ENCODE assay signal across 29 mouse cellular contexts in genomic region chr14:55198187-55198586, GRCm38 (mm10). TPM values are rescaled to one million over a fixed set of nuclear protein-coding genes. Genes with fewer than 3 reads are reported as not detected.
"Had no signal": no experiment of that assay in that cellular context is flagged by ENCODE, and none has a peak within 500 bp of the region (broad histone marks: within the 10 kb centered on the region; RNA-seq: fewer than 3 reads in every experiment).

No protein-coding gene starts in this region.

- H3K4me2 ChIP-seq: limb, embryonic 13.5 days; liver, embryonic 12.5 days; liver, embryonic 15.5 days; lung, embryonic 15.5 days; midbrain, embryonic 15.5 days; neural tube, embryonic 12.5 days; neural tube, embryonic 15.5 days had no signal

- H3K9me3 ChIP-seq: limb, embryonic 10.5 days; limb, embryonic 13.5 days; liver, embryonic 12.5 days; liver, embryonic 15.5 days; lung, embryonic 15.5 days; midbrain, embryonic 10.5 days; midbrain, embryonic 15.5 days; neural tube, embryonic 12.5 days; neural tube, embryonic 15.5 days had no signal

- DNase-seq: kidney, postnatal 25 days; layer of hippocampus, adult 9-11 months; liver; lung, adult 18-20 months; lung, postnatal 10 days; lung, postnatal 36 days; right cerebral cortex, adult 18-20 months; right cerebral cortex, postnatal 14 days; right cerebral cortex, postnatal 4 days; thymus, adult 2 months; thymus, postnatal 14 days; thymus, postnatal 4 days had no signal

- H3K4me3 ChIP-seq: layer of hippocampus, adult 2 months; limb, embryonic 10.5 days; limb, embryonic 13.5 days; liver, embryonic 12.5 days; liver, embryonic 15.5 days; lung, embryonic 15.5 days; megakaryocyte, embryonic 14.5 days; midbrain, embryonic 10.5 days; midbrain, embryonic 15.5 days; neural tube, embryonic 12.5 days; neural tube, embryonic 15.5 days had no signal

- H3K27ac ChIP-seq: kidney, postnatal 0 days; layer of hippocampus, adult 2 months; limb, embryonic 10.5 days; limb, embryonic 13.5 days; liver, embryonic 12.5 days; liver, embryonic 15.5 days; lung, embryonic 15.5 days; midbrain, embryonic 10.5 days; midbrain, embryonic 15.5 days; neural tube, embryonic 12.5 days; neural tube, embryonic 15.5 days; stomach, postnatal 0 days had no signal

- H3K36me3 ChIP-seq: limb, embryonic 10.5 days; limb, embryonic 13.5 days; liver, embryonic 12.5 days; liver, embryonic 15.5 days; lung, embryonic 15.5 days; midbrain, embryonic 10.5 days; midbrain, embryonic 15.5 days; neural tube, embryonic 12.5 days; neural tube, embryonic 15.5 days had no signal

- ATAC-seq: liver, embryonic 12.5 days; midbrain, embryonic 15.5 days had no signal

- H3K9ac ChIP-seq: limb, embryonic 13.5 days; liver, embryonic 12.5 days; liver, embryonic 15.5 days; lung, embryonic 15.5 days; midbrain, embryonic 15.5 days; neural tube, embryonic 12.5 days; neural tube, embryonic 15.5 days had no signal

- H3K4me1 ChIP-seq: liver, embryonic 12.5 days; liver, embryonic 15.5 days; lung, embryonic 15.5 days; midbrain, embryonic 15.5 days; neural tube, embryonic 12.5 days; neural tube, embryonic 15.5 days had no signal

- H3K27me3 ChIP-seq: lung, embryonic 15.5 days; midbrain, embryonic 15.5 days; neural tube, embryonic 12.5 days had no signal

RNA-seq across cellular contexts. Expression of gene Dhrs2, which starts 23.6 kb away (rescaled TPM):
- total RNA-seq: layer of hippocampus, adult 2 months; layer of hippocampus, postnatal 25 days; left cerebral cortex, adult 18-20 months; left cerebral cortex, postnatal 25 days had no signal
- polyA plus RNA-seq: large intestine, adult 2 months; limb, embryonic 10.5 days; liver, embryonic 12.5 days; liver, embryonic 15.5 days; lung, embryonic 15.5 days; midbrain, embryonic 10.5 days had no signal
